Mouse (Mus musculus): ENCODE data around the gene Sdccag8.
A peak's percentile ranks its signal among the peaks of the same experiment; 100 is the strongest.

Gene Sdccag8

GRCm38 (mm10) chr1:176877756-176878155, 63.3 kb downstream of the Sdccag8 start:
- DNase-seq (ENCODE audit: low spot score), result peak; percentile 55

GRCm38 (mm10) chr1:176879005-176879404, 64.5 kb downstream of the Sdccag8 start:
- no peak for DNase-seq (ENCODE audit: low spot score)

GRCm38 (mm10) chr1:176879614-176880013, 65.2 kb downstream of the Sdccag8 start:
- no peak for DNase-seq (ENCODE audit: low spot score)

- no peak for DNase-seq (ENCODE audit: low spot score)
Measured at GRCm38 (mm10) chr1:176880101-176880500, 65.6 kb downstream of the Sdccag8 start.

- DNase-seq (ENCODE audit: low spot score), result no peak
Measured at GRCm38 (mm10) chr1:176880943-176881342, 66.5 kb downstream of the Sdccag8 start.

- DNase-seq (ENCODE audit: low spot score), result no peak
Measured at GRCm38 (mm10) chr1:176885207-176885933, 70.9 kb downstream of the Sdccag8 start.

- no peak for DNase-seq (ENCODE audit: low spot score)
Measured at GRCm38 (mm10) chr1:176886002-176886401, 71.5 kb downstream of the Sdccag8 start.

GRCm38 (mm10) chr1:176903741-176904140, 89.3 kb downstream of the Sdccag8 start:
- DNase-seq (ENCODE audit: low spot score), result no peak

GRCm38 (mm10) chr1:176915946-176916345, 101.5 kb downstream of the Sdccag8 start:
- no peak for DNase-seq (ENCODE audit: low spot score)

GRCm38 (mm10) chr1:176919486-176919885, 105.0 kb downstream of the Sdccag8 start:
- no peak for DNase-seq (ENCODE audit: low spot score)

- no peak for DNase-seq (ENCODE audit: low spot score)
Measured at GRCm38 (mm10) chr1:176922842-176923241, 108.4 kb downstream of the Sdccag8 start.

- DNase-seq (ENCODE audit: low spot score), result no peak
Measured at GRCm38 (mm10) chr1:176926009-176926408, 111.5 kb downstream of the Sdccag8 start.

GRCm38 (mm10) chr1:176927312-176927711, 112.9 kb downstream of the Sdccag8 start:
- no peak for DNase-seq (ENCODE audit: low spot score)

- DNase-seq (ENCODE audit: low spot score), result no peak
Measured at GRCm38 (mm10) chr1:176929710-176930109, 115.2 kb downstream of the Sdccag8 start.

GRCm38 (mm10) chr1:176930574-176930973, 116.1 kb downstream of the Sdccag8 start:
- no peak for DNase-seq (ENCODE audit: low spot score)

- no peak for DNase-seq (ENCODE audit: low spot score)
Measured at GRCm38 (mm10) chr1:176930981-176931500, 116.6 kb downstream of the Sdccag8 start.

- no peak for DNase-seq (ENCODE audit: low spot score)
Measured at GRCm38 (mm10) chr1:176931511-176931910, 117.1 kb downstream of the Sdccag8 start.

GRCm38 (mm10) chr1:176932320-176932950, 118.0 kb downstream of the Sdccag8 start:
- no peak for DNase-seq (ENCODE audit: low spot score)

GRCm38 (mm10) chr1:176933319-176933718, 118.9 kb downstream of the Sdccag8 start:
- no peak for DNase-seq (ENCODE audit: low spot score)

- DNase-seq (ENCODE audit: low spot score), result no peak
Measured at GRCm38 (mm10) chr1:176934043-176934762, 119.7 kb downstream of the Sdccag8 start.

- DNase-seq (ENCODE audit: low spot score), result no peak
Measured at GRCm38 (mm10) chr1:176939901-176940341, 125.5 kb downstream of the Sdccag8 start.

- DNase-seq (ENCODE audit: low spot score), result peak; percentile 53
Measured at GRCm38 (mm10) chr1:176941286-176941990, 127.0 kb downstream of the Sdccag8 start.
